Mouse (Mus musculus) spleen, postnatal 0 days (tissue): ENCODE data around the gene Wnk4. TPM values are rescaled to one million over a fixed set of nuclear protein-coding genes. Genes with fewer than 3 reads are reported as not detected.

Source experiments
- polyA plus RNA-seq: library from polyadenylated mRNA; unstranded; fragments of >200 nt; fragmentation: Nextera tagmentation; extraction: Ambion mirVana; gene quantifications from 2 replicates; pipeline ENCODE4 v1.2.1, GENCODE M21; 2015

Wnk4 gene
- 4.0 and 5.7 TPM in 2 replicates for polyA plus RNA-seq

DNA sequence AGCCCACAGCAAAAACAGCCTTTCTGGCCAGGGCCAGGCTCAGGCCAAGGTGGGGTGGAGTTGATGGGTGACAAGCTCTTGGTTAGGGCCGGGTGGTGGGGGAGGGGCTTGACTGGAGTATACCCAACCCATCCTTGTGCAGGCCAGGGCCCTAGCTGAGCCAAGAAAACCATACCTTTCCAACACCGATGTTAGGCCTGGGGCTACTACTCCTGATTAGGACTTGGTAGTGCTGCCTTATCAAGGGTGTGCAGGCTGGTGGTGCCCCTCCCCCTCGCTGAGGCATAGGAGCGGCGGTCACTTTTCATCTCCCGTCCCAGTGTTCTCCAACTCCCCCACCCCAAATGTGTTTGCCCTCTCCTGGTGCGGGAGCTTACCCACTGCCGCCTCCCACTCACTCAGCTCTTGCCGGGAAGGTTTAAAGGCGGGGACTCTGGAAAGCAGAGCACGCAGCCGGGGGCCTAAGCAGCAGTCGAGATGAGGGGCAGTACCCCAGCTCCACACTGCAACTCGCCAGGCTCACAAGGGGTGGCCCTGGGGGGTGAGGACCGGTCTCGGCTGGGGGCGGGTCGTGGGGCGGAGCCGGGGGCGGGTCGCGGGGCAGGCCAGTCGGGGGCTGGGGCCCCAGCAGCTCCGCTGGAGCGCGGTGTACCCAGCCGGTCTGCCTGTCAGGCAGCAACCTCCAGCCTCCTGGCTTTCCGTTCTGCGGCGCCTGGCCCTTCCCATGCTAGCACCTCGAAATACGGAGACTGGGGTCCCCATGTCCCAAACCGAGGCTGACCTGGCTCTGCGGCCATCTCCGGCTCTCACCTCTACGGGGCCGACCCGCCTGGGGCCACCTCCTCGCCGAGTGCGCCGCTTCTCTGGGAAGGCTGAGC, at the start of gene Wnk4:
Gene Wnk4, plus strand, starts transcription at position 620 of the 878 bp plus-strand sequence.

DNA sequence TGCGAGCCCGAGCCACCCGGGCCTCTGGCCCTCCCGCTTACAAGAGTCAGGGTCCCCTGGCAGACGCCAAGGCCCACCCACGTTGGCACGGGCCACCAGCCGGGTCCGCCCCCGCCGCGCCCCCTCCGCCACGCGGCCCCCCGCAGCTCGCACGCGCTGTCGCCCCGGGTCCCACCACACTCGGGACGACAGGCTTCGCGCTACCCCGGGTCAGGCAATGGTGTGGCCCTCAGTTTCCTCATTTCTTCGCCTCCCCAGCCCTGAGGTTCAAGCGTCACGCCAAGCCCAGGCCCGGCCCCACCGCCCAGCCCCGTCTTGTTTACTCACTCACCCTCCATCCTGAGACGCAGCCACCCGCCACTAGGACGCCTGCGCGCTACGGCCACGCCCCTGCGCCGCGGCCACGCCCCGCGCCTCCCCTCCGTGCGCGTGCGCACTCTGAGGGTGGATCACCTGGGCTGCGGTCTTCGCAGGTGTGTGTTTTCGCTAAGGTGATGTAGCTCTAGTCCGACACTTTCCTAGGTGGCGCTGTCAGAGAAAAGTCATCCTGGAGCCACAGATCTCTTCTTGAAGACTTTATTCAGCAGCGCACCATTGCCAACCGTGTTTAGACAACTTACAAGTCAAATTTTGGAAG, 34.2 kb upstream of the Wnk4 start, which contains the start of gene Ezh1:
Gene Ezh1, minus strand, starts transcription at position 399 of the 637 bp plus-strand sequence.

DNA sequence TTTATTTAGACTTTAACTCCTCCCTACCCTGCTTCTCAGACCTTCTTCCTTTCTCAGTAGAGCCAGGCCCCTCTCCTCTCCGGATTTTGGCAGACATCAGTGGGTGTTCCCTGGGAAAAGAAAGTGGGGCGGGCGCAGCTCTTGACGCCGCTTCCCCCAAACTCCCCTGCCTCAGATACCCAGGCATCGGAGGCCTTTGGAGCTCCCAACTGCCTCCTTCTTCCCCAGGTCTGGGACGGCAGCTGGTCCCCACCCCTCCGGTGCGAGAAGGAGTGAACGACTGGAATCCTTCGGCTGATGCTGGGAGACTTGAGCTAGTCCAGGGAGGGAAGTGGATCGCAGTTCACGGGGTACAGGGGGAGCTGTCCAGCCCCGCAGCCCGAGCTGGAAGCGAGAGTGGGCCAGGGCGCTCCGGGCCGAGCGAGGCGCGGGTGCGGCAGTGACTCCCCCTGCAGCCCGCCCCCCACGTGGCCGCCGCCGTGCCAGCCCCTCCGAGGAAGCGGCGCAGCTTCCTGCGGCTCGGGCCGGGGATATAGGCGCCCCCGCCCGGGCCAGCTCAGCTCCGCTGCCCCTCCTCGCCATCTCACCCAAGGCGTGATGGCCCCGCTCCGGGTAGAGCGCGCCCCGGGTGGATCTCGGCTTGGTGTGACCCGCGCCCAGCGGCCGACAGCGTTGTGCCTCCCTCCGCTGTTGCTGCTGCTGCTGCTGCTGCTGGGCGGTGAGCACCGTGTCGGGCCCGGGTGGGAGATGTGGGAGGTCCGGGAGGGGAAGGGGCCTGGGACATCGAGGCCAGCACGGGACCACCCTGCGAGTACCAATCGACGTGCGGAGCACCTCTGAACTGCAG, 14.3 kb upstream of the Wnk4 start, which contains the start of gene Ramp2:
Gene Ramp2, plus strand, starts transcription at position 174 of the 847 bp plus-strand sequence.

DNA sequence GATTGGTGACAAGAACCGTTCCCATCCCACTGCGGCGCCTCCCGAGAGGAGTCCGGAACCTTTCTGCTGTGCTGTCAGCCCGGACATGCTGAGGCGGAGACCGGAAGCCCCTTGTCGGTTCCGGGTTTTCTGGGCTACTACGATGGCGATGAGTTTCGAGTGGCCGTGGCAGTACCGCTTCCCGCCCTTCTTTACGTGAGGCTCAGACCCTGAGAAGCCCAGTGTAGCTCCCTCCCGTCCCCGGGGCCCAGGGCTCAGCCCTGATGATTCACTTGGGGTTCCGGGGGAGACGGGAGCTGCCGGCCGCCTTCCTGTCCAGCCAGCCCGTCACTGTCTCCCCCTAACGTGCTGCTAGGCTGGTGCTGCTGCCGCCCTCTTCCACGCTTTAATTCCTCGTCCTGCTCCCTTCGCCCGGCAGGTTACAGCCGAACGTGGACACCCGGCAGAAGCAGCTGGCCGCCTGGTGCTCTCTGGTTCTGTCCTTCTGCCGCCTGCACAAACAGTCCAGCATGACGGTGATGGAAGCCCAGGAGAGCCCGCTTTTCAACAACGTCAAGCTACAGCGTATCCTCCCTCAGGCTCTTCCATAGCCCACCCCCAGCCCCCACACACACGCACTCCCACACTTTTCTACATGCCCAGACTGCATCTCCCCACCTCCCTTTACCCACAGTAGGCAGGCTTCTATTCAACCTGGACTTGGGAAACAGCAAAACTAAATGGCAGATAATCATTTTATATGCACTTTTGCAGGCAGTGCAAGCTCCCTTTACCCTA, 6.6 kb upstream of the Wnk4 start, which contains the start of gene Vps25:
Gene Vps25, plus strand, starts transcription at position 95 of the 777 bp plus-strand sequence.

DNA sequence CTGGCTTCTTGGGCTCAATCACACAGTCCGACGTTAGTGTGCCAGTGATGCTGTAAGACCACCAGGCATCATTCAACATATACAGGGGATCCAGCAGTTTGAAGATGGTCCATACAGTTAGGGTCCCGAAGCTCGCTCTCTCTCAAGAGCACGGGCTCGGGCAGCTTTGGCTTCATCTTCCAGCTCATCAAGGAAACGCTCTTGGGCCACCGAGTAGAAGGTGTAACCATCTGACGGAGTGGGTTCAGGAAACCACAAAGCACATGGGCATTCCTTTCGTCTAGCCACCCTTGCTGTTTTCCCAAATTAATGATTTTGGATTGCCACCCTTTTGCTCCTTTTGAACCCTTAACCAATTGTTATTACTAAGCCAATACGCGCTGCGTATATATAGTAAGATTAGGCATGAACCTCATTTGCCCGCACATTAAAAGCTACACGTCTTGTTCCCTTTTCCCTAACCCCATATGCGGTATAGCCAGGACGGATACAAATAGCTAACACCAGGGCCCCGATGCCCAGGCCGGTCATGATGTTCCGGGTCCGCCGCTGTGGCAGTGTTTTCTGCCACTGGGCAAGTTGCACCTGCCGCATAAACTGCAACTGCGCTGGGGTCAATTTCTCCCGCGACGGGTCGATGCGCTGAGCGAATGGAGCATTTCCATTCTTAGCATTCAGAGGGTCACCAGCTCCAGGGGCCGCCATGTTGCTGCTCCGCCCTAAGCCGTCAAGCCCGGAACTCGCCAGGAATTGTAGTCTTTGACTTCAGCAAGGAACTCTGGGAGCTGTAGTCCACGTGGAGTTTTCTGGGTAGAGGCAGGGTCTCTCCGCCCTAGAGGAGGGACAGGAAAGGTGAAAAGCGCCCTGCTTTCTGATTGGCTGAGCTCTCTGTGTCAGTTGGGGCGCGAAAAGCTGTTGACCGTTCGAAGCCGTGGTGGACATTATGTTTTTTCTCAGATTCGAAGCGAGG, 18.1 kb downstream of the Wnk4 start, which contains the start of the genes Cntd1 and Coa3:
Gene Cntd1, plus strand, starts transcription at position 790 of the 970 bp plus-strand sequence.
Gene Coa3, minus strand, starts transcription at position 892 of the 970 bp plus-strand sequence.

DNA sequence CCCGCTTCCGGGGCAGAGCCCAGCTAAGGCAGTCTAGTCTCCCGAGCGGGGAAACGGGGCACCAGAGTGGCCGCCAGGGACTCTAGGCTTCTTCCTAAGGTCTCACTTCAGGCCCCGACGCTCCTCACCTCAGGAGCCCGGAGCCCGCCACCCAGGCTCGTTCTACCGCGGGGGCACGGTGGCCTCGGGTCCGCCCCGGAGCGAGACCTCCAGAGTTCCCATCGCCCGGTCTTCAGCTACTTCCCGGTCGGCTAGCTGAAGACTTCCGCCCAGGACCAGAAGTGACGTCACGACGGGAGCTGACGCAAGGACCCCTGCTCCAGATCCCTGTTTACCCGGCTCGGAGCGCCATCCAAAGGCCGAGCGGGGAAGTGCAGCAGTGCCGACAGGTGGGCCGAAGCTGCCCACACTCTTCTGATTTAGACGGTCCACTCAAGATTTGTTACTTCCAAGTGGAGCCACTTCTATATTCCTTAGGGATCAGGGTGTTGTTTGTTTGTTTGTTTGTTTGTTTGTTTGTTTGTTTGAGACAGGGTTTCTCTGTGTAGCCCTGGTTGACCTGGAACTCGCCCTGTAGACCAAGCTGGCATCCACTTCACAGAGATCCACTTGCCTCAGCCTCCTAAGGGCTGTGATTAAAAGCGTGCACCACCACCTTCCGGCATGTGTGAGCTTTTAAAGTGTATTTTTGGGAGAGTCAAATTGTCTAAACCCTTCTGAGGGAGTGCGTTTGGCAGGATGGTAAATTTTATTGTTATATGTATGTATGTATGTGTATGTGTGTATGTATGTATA, 41.8 kb downstream of the Wnk4 start, which contains the start of gene Becn1:
Gene Becn1, minus strand, starts transcription at position 283 of the 795 bp plus-strand sequence.

DNA sequence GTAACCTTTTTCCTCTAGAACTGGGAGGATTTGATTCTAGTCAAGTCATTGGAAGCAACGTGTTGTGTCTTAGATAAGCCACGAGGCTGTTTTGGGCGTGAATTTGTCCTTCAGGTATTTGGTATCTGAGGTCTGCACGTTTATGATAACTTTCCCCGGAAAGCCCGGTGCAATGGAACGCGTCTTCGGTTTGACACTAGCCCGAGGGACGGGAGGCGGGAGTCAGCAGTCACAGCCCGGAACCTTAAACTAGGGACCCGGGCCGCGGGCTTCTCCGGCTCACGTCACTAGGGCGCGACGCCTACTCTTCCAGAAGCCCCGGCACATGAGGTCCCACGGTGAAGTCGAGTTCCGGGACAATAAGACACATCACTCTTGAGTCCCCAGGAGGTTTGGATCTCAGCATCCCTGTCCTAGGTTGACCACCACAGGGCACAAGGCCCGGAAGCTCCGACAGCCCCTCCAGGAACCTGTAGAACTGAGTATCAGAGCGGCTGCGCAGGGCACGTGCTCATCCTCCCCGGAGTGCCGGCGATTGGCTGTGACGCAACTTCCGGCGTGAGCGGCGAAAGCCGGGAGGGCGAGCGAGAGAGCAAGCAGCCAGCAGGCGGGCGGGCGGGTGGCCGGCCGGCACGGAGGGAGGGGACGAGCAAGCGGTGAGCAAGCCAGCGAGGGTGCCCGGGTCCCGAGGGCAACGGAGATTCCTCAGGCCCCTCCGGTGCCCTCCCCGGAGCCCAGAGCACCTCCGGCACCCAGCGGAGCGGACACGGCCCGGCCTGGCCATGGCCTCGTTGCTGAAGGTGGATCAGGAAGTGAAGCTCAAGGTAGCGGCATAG, 55.5 kb downstream of the Wnk4 start, which contains the start of gene Psme3:
Gene Psme3, plus strand, starts transcription at position 549 of the 836 bp plus-strand sequence.

DNA sequence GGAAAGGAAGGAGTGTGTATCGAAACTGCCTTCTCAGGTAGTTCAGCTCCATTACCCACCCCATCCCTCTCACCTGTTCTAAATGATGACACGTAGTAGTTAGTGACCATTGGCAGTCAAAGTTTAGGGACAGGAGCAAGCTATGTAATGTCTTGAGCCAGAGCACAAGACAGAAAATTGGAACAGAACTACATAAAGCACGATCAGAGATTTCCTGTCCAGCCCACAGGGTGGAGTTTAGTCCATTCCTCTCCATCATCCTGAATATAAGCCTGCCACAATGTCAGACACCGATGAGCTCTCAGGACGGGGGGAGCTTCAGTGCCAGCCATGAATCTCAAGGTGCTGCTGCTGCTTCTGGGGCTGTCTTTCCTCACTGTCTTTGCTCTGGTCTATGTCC, 64.4 kb downstream of the Wnk4 start, which contains the start of gene Aoc2:
Gene Aoc2, plus strand, starts transcription at position 301 of the 400 bp plus-strand sequence.

Other genes starting within 250 kb of the Wnk4 start
- gene Naglu, start 190.6 kb upstream of the Wnk4 start, polyA plus RNA-seq = 7.7 and 10.1 TPM in 2 replicates
- gene Hsd17b1, start 182.2 kb upstream of the Wnk4 start, polyA plus RNA-seq = 0.38 and 0.65 TPM in 2 replicates
- gene Coasy, start 178.0 kb upstream of the Wnk4 start, polyA plus RNA-seq = 19.0 and 20.6 TPM in 2 replicates
- gene Mlx, start 173.3 kb upstream of the Wnk4 start, polyA plus RNA-seq = 26.4 and 29.6 TPM in 2 replicates
- 24.3 and 24.8 TPM in 2 replicates for gene Psmc3ip, start 165.1 kb upstream of the Wnk4 start, polyA plus RNA-seq
- 11.8 and 12.3 TPM in 2 replicates for gene Retreg3, start 140.7 kb upstream of the Wnk4 start, polyA plus RNA-seq
- 33.1 and 39.4 TPM in 2 replicates for gene Tubg1, start 140.6 kb upstream of the Wnk4 start, polyA plus RNA-seq
- gene Tubg2, start 104.7 kb upstream of the Wnk4 start, polyA plus RNA-seq = 0.66 and 1.2 TPM in 2 replicates
- gene Cntnap1, start 90.0 kb upstream of the Wnk4 start, polyA plus RNA-seq = 0.18 and 0.65 TPM in 2 replicates
- gene Plekhh3, start 89.2 kb upstream of the Wnk4 start, polyA plus RNA-seq = 2.9 and 4.0 TPM in 2 replicates
- 0.15 and 0.16 TPM in 2 replicates for gene Ccr10, start 85.1 kb upstream of the Wnk4 start, polyA plus RNA-seq
- 9.0 and 10.7 TPM in 2 replicates for gene Ezh1, start 34.1 kb upstream of the Wnk4 start, polyA plus RNA-seq
- 77.1 and 98.8 TPM in 2 replicates for gene Ramp2, start 14.5 kb upstream of the Wnk4 start, polyA plus RNA-seq
- 92.3 and 92.9 TPM in 2 replicates for gene Vps25, start 6.9 kb upstream of the Wnk4 start, polyA plus RNA-seq
- gene Cntd1, start 18.4 kb downstream of the Wnk4 start, polyA plus RNA-seq = 0.61 and 0.88 TPM in 2 replicates
- gene Coa3, start 18.5 kb downstream of the Wnk4 start, polyA plus RNA-seq = 103 and 105 TPM in 2 replicates
- gene Becn1, start 41.7 kb downstream of the Wnk4 start, polyA plus RNA-seq = 104 and 112 TPM in 2 replicates
- gene Psme3, start 55.6 kb downstream of the Wnk4 start, polyA plus RNA-seq = 134 and 137 TPM in 2 replicates
- gene Aoc2, start 64.5 kb downstream of the Wnk4 start, polyA plus RNA-seq = 1.8 and 2.0 TPM in 2 replicates
- gene Aoc3, start 70.0 kb downstream of the Wnk4 start, polyA plus RNA-seq = 0.78 and 0.86 TPM in 2 replicates
- gene G6pc, start 107.0 kb downstream of the Wnk4 start, polyA plus RNA-seq = 0.06 TPM in 1 of 2 replicates, not detected in the other
- gene Aarsd1, start 157.0 kb downstream of the Wnk4 start, polyA plus RNA-seq = 43.7 and 47.7 TPM in 2 replicates
- 2.0 and 2.8 TPM in 2 replicates for gene Gm27029, start 164.2 kb downstream of the Wnk4 start, polyA plus RNA-seq
- 6.6 and 7.2 TPM in 2 replicates for gene Rundc1, start 164.5 kb downstream of the Wnk4 start, polyA plus RNA-seq
- 2.0 and 2.4 TPM in 2 replicates for gene Ptges3l, start 164.8 kb downstream of the Wnk4 start, polyA plus RNA-seq
- gene Rpl27, start 181.7 kb downstream of the Wnk4 start, polyA plus RNA-seq = 369 and 411 TPM in 2 replicates
- gene Ifi35, start 187.8 kb downstream of the Wnk4 start, polyA plus RNA-seq = 42.2 and 52.3 TPM in 2 replicates
- 3.2 and 5.3 TPM in 2 replicates for gene Rnd2, start 204.4 kb downstream of the Wnk4 start, polyA plus RNA-seq
- gene Vat1, start 205.7 kb downstream of the Wnk4 start, polyA plus RNA-seq = 21.8 and 28.0 TPM in 2 replicates